Mouse (Mus musculus): Measurements from ENCODE around the gene Morc3.

- TF ChIP-seq CTCF (IDR thresholded peaks at IDR 0.05; ENCODE audit: extremely low read depth, insufficient read depth, low read length) (no peak), POLR2A (IDR thresholded peaks at IDR 0.05; ENCODE audit: extremely low read depth, insufficient read depth, low read length) (no peak)
These were observed 14.6 kb upstream of the Morc3 start for GRCm38 (mm10) chr16:93817371-93817770.

Data from cortical plate, adult 2 months (tissue).